Mouse (Mus musculus) testis, adult 2 months (tissue): ENCODE measurements around the gene Clec2i.

Experiments used
- CTCF ChIP-seq: fragments of 200-500 bp; IDR thresholded peaks from 2 replicates; pipeline ENCODE4 v1.5.1; 2012; ENCODE audit warnings: low read depth, mild to moderate bottlenecking, inconsistent platforms, low read length, moderate library complexity; ENCODE audit not compliant: control insufficient read depth, insufficient read depth, insufficient replicate concordance
- POLR2A ChIP-seq: fragments of 200-500 bp; IDR thresholded peaks from 2 replicates; pipeline ENCODE4 v1.6.1; 2012; ENCODE audit warnings: low read depth, mild to moderate bottlenecking, inconsistent platforms, low read length, moderate library complexity; ENCODE audit not compliant: control insufficient read depth

DNA sequence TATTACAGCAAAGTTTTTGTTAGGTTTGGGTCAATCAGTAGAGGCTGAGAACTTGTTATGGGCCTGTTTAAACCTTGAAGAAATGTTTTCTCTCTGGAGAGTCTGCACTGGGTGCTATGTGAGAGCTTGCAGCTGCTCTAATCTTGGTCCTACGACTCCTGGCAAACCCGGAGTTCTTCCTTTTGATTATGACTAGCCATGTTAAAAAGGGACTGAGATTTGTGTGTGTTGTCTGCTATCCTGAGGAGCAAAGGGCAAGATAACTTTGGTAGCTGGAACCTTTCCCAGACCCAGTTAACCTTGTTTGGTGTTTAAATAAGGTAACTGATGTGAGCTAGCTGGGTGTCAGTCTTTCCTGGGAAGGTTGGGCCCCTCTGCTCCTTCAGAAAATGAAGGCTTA lies 36.7 kb upstream of the Clec2i start:
- TF ChIP-seq CTCF, result no peak
- TF ChIP-seq POLR2A, result no peak
